Mouse (Mus musculus) ovary, postnatal 36 days (tissue): Measurements from ENCODE around the gene Eva1c.

Experiments
- DNase-seq: peaks from one replicate; pipeline ENCODE4 v3.0.0; 2022; ENCODE audit warnings: low spot score, mixed read lengths

The Eva1c gene

DNA sequence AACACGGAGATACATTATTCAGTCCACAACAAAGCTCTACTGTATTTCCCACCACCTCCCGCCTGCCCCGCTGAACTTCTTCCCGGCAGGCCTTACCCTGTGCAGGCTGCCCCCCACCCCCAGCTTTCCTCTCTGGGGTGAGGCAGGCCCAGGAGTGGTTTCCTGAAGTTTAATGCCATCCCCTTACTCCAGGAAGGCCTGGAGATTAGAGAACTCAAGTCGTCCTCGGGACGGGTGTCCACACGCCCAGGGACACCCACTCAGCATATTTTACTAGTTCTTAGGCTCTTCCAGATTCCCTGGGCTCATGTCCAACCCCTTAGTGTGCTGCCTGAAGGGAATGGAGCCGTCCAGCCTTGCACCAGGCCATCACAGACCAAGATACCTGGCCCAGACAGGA, 39.1 kb downstream of the Eva1c start:
- DNase-seq, result no peak

DNA sequence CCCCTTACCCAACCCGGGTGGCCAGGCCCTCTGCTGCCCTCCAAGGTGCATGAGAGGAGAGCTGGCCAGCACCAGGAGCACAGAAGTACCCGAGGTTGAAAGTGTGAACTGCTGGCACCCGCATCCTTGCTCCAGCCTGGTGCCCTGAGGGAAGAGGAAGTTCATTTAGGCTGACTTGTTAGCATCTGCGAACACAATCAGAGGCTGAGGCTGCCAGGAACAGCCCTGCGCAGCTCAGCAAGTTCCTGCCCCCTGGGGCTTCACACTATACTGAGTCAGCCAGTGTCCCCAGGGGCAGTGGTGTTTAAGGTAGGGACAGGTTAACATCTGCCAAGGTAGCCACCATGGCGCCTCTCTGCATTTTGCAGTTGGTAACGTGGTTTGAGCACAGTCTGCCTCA, 41.6 kb downstream of the Eva1c start:
- DNase-seq, result peak; percentile 10

DNA sequence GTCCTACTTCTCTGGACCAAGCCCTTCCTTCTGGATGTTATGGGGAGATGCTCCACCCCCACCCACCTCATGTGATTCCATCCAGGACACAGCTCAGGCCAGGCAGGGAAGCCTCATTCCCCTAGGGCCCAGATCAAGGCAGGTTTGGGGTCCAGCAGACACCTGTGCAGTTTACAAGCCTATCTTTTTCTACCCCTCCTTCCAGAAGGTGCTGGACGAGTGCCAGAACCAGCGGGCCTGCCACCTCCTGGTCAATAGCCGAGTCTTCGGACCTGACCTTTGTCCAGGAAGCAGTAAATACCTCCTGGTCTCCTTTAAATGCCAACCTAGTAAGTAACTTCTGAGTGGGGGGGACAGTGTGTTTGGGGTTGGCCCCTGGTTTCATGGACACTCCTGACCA, 42.8 kb downstream of the Eva1c start:
- DNase-seq, result no peak

DNA sequence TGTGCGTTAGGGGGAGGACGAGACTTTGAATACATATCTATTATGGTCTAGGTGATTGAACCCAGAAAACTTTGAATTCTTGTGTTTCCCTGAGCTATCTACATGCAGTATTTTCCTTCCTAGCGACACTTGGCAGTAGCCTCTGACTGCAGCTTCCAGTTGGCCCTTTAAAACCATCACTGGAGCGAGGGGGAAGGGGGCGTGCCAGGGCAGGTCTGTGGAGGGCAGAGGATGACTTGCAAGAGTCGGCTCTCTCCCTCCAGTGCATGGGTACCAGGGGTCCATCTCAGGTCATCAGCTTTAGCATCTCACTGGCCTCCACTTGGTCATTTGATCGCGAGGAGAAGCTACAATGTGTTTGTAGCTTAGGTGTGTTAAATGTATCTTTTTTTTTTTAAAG, 46.4 kb downstream of the Eva1c start:
- no peak for DNase-seq

DNA sequence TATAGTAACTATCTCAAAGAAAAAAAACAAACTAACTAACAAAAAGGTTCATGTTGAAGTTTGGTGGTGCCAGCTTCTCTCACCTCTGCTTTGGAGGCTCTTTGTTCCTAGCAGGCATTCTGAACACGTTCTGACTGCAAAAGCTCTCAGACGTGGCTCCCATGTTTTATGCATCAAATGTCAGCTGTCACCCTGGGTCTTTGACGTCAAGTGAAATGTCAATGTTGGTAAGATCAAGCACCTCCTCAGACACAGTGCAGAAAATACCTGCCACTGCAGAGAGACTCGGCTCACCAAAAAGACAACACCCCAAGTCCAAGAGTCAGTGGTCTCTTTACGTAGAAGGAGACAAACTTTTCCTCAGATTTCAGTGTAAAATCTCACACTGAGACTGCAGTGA, 48.0 kb downstream of the Eva1c start:
- no peak for DNase-seq

DNA sequence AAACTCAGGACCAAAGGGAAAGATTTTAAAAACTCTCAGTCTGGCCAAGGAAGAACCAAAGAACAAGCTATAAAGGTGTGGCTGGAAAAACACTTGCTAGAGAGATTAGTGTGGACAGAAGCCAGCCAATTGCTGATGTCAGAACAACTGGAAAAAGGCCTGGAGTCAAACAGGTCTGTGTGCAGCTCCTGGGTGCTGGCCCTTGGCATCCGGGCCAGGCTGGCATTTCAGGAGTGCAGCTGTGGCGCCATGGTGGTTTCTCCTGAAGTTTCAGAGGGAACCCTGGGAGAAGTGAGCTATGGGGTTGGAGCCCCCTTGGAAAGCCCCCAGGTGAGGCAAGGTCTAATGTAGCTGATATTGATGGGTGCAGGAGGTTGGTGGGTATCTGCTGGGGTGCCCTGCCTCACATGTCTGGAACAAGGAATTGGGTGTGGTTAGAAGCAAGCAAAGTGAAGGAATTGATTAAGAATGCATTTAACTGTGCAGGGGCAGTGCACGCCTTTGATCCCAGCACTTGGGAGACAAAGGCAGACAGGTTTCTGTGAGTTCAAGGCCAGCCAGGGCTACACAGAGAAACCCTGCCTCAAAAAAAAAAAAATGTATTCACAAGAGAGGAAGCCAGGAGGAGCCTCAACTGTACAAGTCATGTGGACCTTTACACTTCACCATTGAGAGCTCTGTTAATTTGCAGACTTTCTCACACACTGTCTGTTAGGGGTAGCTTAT, 51.8 kb downstream of the Eva1c start:
- no peak for DNase-seq

DNA sequence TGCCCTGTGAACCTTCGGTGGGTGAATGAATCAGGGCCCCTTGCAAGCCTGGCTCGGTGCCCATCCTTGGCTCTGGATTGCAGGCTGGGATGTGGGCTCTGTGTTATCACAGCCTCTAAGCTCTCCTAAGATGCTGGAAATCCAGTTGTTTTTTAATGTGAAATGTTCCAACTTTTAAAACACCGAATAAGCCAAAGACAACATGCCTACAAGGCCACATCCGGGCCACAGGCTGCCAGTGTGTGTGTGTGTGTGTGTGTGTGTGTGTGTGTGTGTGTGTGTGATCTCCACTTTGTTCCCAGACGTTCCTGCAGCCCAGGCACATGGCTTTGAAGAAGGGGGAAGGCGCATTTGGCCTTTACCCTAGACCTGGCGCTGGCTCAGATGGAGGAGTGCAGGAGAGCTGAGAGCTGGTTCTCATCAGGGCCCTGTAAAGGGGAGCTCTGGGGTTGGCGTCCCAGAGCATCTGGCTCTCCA, 56.0 kb downstream of the Eva1c start:
- DNase-seq, result peak; percentile 45

DNA sequence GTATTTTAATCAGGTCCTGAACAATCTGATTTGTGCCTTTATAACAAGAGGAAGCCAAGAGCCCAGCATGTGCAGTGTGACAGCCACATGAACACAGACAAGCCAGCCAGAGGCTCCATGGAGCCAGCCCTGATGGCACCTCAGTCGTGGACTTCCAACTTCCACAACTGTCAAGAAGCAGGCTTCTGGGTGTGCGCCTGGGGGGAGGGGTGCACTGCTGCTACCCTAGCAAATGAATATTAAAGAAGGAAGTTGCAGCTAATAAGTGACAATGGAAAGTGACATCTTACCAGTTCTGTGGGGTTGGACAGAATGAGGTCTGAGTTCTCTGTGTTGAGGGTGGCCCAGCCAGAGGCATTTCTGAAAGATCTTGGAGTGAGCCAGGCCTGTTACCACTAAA, 58.8 kb downstream of the Eva1c start:
- DNase-seq, result no peak

DNA sequence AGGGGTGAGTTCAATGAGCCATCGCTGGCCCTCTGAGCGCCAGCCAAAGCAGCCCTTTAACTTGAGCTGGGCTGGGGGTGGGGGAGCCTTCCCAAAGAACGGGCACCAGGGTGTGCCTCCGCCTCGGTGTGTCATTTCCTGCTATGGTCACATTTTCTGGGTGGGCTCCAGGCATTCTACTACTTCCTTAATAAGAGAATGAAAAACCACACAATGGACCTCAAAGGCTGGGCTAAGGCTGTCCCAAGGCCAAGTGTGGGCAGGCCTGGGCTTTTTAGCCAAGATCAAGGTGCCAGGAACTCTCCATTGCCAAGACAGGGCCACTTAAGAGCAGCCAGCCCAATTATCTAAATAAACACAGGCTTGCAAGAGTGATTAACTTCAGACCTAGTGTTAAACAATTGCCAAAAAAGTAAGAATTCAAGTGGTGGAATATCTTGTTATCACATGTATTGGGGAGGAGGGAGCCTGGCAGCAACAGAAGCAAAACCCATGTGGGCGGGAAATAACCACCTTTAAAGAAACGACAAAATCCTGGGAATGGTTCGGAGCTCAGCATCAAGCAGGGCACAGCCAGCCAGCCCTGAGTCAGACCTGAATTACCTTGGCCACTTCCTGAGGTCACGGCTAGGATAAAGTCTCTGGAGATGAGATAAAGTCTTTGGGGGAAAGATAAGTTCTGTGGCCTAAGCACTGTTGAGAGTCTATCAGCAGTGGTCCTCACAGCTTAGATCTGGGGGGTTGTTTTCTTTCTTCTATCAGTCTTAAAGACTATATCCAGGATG, 59.5 kb downstream of the Eva1c start:
- peak; percentile 45 for DNase-seq

DNA sequence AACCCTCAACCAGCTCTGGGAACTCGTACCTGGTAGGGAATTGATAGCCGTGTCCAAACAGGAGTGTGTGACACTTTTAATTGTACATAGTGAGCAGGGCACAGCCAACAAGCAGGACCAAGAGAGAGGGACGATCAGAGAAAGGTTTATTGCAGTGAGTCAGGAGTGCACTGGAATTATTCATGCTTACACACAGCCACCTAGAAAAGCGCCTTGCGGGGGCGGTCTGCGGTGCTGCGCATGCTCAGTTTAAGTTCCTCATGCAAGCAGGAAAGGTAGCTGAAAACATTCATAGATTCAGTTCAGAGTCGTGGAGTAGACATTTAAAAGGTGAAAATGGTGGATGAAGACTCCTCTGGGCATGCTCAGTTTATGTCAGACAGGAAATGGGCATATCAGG, 64.2 kb downstream of the Eva1c start:
- no peak for DNase-seq

DNA sequence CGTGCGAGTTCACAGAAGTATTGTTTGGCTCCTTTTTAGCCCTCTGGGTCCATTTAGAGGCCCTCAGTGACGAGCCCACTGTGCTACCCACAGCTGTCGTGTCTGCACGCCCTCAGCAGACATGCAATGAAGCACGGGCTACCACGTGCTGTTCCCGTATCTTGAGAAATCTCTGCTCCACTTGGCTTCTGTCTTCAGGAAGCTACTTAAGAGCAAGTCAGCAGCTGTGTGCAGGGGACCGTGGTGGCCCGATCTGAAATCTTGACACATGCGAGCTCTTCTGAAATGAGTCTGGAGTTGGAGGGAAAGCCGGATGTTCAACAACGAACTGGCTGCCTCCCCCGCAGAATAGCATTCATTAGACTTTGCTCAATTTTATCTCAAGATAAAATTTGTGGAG, 65.1 kb downstream of the Eva1c start:
- DNase-seq, result no peak

DNA sequence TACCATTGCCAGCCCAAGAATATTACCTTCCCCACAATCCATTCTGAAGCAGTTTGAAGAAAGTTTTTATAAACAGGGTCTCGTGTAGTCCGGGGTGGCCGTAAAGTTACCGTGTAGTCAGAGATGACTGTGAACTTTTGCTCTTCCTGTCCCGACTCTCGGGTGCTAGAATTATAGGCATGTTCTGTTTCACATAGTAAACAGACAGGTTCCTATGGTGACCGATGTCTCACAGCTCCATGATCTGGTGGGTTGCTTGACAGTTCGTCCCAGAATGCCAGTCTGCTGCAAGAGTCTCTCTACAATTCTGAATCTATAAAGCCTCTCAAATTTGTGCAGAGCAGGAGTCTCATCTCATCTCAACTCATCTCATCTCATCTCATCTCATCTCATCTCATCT, 65.6 kb downstream of the Eva1c start:
- no peak for DNase-seq

DNA sequence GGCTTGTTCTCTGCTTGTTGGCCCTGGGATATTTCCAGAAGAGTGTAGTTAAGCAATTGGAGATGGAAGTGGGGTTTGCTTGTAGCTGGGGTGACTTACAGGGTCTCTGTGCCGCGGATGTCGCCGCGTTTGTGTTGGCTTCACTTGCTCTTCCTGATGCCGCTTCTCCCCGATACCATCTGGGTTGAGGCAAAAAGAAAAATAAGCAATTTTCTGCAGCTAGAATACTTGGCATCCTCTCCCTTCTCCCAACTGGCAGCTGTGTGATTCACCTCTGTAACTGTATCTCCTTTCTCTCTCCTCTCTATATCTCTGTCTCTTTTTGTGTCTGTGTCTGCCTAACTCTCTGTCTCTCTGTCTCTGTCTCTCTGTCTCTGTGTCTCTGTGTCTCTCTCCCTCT, 66.5 kb downstream of the Eva1c start:
- DNase-seq, result no peak

DNA sequence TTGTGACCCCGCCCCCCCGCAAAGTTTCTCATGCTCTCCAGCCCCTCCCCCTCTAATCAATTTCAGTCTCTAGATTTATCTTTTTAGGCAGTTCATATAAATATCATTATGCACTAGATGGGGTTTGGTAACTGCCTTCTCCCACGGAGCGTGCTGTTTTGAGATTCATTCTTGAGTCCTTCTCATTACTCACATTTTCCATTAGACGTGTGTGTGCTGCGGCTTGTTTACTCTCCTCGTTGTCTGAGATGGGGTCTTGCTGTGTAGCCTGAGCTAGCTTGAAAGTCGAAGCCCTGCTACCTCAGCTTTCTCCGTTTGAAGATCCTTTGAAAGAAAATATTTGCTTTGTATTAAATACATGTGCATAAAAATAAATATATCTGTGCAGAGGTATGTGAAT, 67.3 kb downstream of the Eva1c start:
- no peak for DNase-seq

DNA sequence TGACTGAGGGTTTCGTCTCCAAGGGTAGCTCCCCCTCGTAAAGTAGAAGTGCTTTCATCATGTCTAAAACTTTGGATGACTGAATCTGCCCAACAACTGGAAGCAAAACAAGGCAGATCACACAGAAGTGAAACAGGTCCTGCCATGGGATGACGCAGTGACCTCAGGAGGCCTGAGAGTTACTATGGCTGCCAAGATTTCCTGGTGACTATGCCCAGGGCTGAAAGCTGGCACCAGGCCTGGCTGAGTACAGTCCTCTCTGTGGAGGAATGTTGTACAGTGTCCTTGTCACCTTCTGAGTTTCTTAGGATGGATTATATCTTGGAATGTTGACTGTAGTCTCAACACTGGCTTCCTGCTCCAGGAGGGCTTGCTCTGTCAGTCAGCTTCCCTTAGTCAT, 71.1 kb downstream of the Eva1c start:
- no peak for DNase-seq

DNA sequence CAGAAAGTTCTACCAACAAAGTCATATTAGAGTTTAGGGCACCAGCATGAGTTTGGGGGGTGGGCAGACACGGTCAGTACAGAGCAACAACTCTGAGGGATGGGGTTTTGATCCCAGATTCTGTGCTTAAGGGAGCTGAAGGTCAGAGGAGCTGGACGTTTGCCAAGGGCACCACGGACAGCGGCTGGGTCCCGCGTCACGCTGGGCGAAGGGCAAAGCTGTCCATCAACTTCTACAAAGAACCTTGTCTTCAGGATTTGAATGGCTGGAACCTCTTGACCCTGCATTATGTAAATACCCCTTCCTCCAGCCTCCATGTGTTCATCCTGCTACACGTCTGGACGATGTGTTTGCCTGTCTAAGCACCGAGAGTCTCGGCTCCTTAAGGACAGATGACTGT, 73.0 kb downstream of the Eva1c start:
- peak; percentile 28 for DNase-seq

DNA sequence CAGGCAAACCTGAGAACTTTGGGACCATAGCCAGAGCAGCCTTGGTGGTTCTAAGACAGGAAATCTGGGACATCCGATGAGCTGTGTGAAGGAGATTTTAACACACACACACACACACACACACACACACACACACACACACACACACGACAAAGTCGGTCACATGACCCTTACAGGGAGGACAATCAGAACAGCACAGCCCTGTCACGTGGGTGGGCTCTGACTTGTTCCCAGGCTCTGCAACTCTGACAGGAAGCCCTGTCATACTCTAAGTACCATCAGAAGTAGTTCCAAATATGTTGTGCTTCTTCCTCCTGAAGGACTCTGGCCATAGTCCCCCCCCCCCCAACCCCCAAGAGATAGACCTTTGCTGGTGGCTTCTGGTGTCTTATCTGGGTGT, 74.8 kb downstream of the Eva1c start:
- no peak for DNase-seq

DNA sequence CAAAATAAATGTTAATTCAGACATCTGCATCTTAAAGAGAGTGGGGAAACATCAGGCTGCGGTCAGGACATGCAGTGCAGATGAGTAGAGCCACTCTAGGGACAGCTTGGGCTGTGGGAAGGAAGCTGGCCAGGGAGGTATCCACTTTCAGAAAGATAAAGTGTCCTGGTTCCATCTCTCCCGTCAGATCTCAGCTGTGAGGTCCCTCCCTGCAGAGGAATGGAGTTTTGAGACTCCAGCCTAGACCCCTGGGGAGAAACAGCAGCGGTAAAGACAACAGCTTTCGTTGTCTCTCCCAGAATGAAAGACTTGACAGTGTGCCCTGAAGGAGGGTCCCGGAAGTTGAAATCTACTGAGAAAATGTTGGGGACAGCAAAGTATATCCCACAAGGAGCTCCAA, 76.8 kb downstream of the Eva1c start:
- DNase-seq, result no peak

DNA sequence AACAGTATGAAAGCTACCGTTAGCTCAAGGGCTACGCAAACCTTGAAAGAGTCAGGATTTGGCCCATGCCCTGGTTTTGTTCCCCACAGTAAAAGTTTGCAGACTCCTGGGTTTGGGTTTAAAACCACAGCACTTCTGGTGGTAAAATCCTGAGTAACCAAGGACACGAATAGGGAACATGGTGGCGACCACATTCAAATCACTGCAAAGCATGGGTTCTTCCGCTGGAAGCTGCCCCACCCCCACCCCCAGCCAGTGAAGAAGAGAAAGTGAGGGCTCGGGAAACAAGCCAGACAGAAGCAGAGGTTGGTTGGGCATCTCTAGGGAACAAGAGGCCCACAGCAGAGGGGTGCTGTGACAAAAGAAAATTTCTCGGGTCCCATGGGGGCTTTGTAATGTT, 80.7 kb downstream of the Eva1c start:
- no peak for DNase-seq

DNA sequence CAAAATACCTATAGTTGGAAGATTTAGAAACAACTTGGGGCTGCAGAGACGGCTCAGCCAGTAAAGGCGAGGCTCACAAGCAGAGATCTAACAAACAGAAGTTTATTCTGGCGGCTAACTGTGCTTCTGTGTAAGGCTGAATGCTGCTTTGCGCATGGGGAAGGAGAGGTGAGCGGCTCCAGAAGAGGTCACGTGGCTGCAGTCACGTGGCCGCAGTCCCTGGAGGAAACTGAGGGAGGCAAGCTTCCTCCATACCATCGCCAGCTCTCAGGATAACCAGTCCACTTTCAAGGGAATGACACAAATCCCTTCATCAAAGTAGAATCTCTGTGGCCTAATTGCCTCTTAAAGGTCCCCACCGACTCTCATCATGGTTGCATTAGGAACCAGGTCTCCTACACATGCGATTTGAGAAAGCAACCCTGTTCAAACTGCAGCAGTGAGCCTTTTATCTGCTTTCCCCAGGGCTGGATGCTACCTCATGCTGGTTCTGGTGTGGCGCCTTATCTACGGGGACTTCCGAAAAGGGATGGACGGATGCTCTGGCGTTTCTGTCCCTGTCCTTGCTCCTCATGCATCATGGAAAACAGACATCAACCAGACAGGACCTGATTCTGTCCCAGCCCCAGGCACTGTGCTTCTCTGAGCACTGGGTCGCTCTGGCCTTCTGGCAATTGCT, 84.5 kb downstream of the Eva1c start:
- no peak for DNase-seq

DNA sequence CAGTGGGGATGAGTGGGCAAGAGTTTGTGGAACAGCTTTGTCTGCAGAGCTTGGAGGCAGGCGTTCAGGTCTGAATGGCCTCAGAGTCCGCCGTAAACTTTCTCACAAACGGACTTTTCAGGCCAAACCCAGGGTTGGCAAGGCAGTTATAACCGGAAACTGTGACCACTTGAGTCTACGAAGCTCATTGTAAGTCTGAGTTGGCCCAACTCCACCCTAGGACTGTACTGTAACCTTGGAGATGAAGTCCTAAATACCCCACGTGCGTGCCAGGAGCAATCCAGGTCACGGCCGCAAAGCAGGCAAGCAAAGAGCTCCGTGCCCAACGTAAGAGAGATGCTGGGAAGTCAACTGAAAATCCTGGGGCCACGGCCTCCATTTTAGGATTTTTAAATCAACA, 85.2 kb downstream of the Eva1c start:
- DNase-seq, result no peak

DNA sequence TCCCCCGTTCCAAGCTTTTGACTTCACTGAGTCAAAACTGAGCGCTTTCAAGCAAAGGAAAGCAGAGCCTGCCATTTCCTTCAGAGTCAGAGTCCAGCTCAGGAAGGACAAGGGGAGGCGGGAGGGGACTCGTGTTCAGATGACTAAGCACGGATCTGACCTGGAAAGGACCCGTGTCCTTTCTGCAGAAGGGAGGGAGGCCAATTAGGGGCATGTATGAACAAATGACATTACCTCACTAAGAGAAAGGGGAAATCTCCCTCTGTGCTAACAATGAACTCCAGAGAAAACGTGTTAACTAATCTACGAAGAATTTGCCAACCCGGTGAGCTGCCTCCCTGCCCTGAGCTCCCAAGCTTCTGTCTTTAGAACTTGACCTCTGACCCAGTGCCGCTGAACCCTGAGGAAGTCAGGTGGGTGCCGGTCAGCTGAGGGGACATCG, 89.5 kb downstream of the Eva1c start:
- no peak for DNase-seq

DNA sequence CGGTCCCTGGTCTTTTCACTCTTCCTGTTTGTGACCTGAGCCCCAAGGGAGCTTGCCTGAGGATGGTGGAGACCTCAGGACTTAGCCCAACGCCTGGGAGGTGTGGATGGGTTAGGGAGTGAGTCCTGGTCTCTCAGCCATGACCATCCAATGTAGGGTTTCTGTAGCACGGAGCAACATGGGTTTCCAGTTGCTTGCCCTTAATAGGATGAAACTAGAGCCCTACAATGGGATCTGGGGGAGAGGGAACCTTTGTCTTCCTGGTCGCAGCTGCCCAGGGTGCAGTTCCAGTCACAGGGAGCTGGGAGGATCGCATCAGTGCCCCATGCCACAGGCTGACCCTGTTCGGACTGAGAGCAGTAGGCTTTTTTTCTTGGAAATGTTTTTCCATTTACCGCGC, 90.6 kb downstream of the Eva1c start:
- DNase-seq, result no peak
